Mouse (Mus musculus): ENCODE data around the gene Slc17a4. TPM values are rescaled to one million over a fixed set of nuclear protein-coding genes. Genes with fewer than 3 reads are reported as not detected.

Slc17a4 gene
- total and polyA plus RNA-seq, 3 experiments: 0.54 TPM; not detected in 2

- TF ChIP-seq EP300 (IDR thresholded peaks at IDR 0.05; ENCODE audit: low read depth in 1 of 2, low read length in 2 of 2) (peak; percentile 94 to 97), SMC3 (IDR thresholded peaks at IDR 0.05; ENCODE audit: low read depth, low read length) (no peak)
These were observed 960 bp downstream of the Slc17a4 start (continued) for GRCm38 (mm10) chr13:23913791-23914306.

DNA sequence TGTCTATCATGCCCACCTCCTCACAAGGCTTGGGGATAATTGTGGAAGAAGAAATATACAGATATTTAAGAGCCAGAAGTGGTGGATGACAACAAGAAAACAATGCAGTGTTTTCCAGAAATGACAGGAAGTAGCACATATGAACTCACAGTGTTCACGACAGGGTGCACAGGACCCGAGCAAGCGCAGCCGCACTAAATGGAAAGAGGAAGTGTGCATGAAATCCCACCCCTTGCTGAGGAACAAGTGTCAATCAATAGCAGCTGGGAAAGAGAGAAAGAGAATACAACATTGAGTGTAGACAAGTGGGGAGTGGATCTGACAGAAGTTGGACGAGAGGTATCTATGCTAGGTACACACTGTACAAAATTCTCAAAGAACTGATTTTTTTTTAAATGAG is 3.5 kb downstream of the Slc17a4 start:
- Histone ChIP-seq H3K4me1 (ENCODE audit: control insufficient read depth in 1 of 2, insufficient read depth in 2 of 2, low read length in 2 of 2) (peaks cover 26 to 45% of the 10 kb centered on the region in 2 experiments), H3K27me3 (ENCODE audit: control insufficient read depth in 1 of 2, insufficient read depth in 2 of 2, low read length in 2 of 2) (no peaks in the 10 kb centered on the region; a peak in 2 of 4 replicates), H3K27ac (ENCODE audit: control insufficient read depth, low read depth, low read length) (no peak overlapping the region), H3K79me2 (ENCODE audit: control insufficient read depth, insufficient read depth, low read length, poor library complexity) (no peaks in the 10 kb centered on the region), H3K36me3 (ENCODE audit: control insufficient read depth in 1 of 2, insufficient read depth in 2 of 2, low read length in 2 of 2) (peaks cover 0 to 48% of the 10 kb centered on the region in 2 experiments; a peak in 2 of 4 replicates), H3K4me3 (ENCODE audit: control insufficient read depth in 1 of 2, insufficient read depth in 1 of 2, low read depth in 2 of 2, low read length in 2 of 2) (peak overlapping the region in 1 of 2 experiments; percentile 15; a peak in 2 of 4 replicates), H3K9ac (ENCODE audit: control insufficient read depth, low read depth, low read length, poor library complexity, severe bottlenecking) (no peak overlapping the region), H3K9me3 (replicated peaks; ENCODE audit: insufficient read depth, low read length) (no peaks in the 10 kb centered on the region)
- TF ChIP-seq MAX (IDR thresholded peaks at IDR 0.05; ENCODE audit: low read length) (no peak), USF2 (IDR thresholded peaks at IDR 0.05; ENCODE audit: borderline replicate concordance in 1 of 2, insufficient read depth in 1 of 2, low read depth in 1 of 2, low read length in 2 of 2) (no peak), E2F4 (IDR thresholded peaks at IDR 0.05; ENCODE audit: borderline replicate concordance, low read depth, low read length) (no peak), POLR2A (IDR thresholded peaks at IDR 0.05; ENCODE audit: control insufficient read depth in 1 of 2, insufficient read depth in 1 of 2, low read depth in 1 of 2, low read length in 2 of 2, poor library complexity in 1 of 2) (no peak), NELFE (IDR thresholded peaks at IDR 0.05; ENCODE audit: low read depth, low read length) (no peak; the same call in 1 of the 2 replicates), KAT2A (conservative IDR thresholded peaks at IDR 0.05; ENCODE audit: low read depth, low read length) (no peak), HCFC1 (IDR thresholded peaks at IDR 0.05; ENCODE audit: low read depth, low read length) (no peak), MEF2A (IDR thresholded peaks at IDR 0.05; ENCODE audit: extremely low read depth, insufficient replicate concordance, low read depth, low read length, poor library complexity, severe bottlenecking) (no peak), RAD21 (IDR thresholded peaks at IDR 0.05; ENCODE audit: low read depth, low read length) (no peak), CHD2 (IDR thresholded peaks at IDR 0.05; ENCODE audit: low read length) (no peak), ZKSCAN1 (IDR thresholded peaks at IDR 0.05; ENCODE audit: low read depth, low read length) (no peak), UBTF (IDR thresholded peaks at IDR 0.05; ENCODE audit: borderline replicate concordance, insufficient read depth, low read depth, low read length) (no peak), JUND (IDR thresholded peaks at IDR 0.05; ENCODE audit: low read depth, low read length) (no peak), ELF1 (IDR thresholded peaks at IDR 0.05; ENCODE audit: low read depth, low read length) (peak; percentile 69), TCF12 (IDR thresholded peaks at IDR 0.05; ENCODE audit: low read depth, low read length) (0 out of 2 replicates have a peak, but pooled peaks have one; percentile 13), EP300 (IDR thresholded peaks at IDR 0.05; ENCODE audit: low read depth in 1 of 2, low read length in 2 of 2) (peak; percentile 3 to 12; a peak in 1 of 4 replicates), GABPA (IDR thresholded peaks at IDR 0.05; ENCODE audit: low read depth, low read length) (no peak), MAZ (IDR thresholded peaks at IDR 0.05; ENCODE audit: low read depth, low read length) (no peak), POLR2AphosphoS2 (IDR thresholded peaks at IDR 0.05; ENCODE audit: low read length) (no peak), POLR2AphosphoS5 (IDR thresholded peaks at IDR 0.05; ENCODE audit: borderline replicate concordance, low read depth, low read length) (no peak), MYB (IDR thresholded peaks at IDR 0.05; ENCODE audit: low read depth, low read length) (no peak), CHD1 (IDR thresholded peaks at IDR 0.05; ENCODE audit: low read depth, low read length) (no peak), NRF1 (IDR thresholded peaks at IDR 0.05; ENCODE audit: insufficient read depth, low read depth, low read length, poor library complexity, severe bottlenecking) (peak; percentile 79), CTCF (IDR thresholded peaks at IDR 0.05 in 2 of 3, conservative IDR thresholded peaks at IDR 0.05 in 1 of 3; ENCODE audit: control insufficient read depth in 1 of 3, insufficient read depth in 1 of 3, low read depth in 2 of 3, low read length in 3 of 3, poor library complexity in 1 of 3, severe bottlenecking in 1 of 3) (no peak), RCOR1 (IDR thresholded peaks at IDR 0.05; ENCODE audit: low read depth, low read length) (no peak), SIN3A (IDR thresholded peaks at IDR 0.05; ENCODE audit: low read length) (0 out of 2 replicates have a peak, but pooled peaks have one; percentile 30), MYC (IDR thresholded peaks at IDR 0.05; ENCODE audit: low read depth, low read length) (no peak), TAL1 (IDR thresholded peaks at IDR 0.05; ENCODE audit: low read length) (no peak), BHLHE40 (IDR thresholded peaks at IDR 0.05; ENCODE audit: borderline replicate concordance, low read depth, low read length) (no peak), ETS1 (IDR thresholded peaks at IDR 0.05; ENCODE audit: low read depth, low read length) (peak; percentile 57; the same call in 1 of the 2 replicates)
- DNase-seq (ENCODE audit: low read depth, low spot score): peak; percentile 89

Data from MEL (cell line).